Mouse (Mus musculus) testis, adult 2 months (tissue): ENCODE data around the gene Gm9821.

Experiments
- CTCF ChIP-seq: fragments of 200-500 bp; IDR thresholded peaks from 2 replicates; pipeline ENCODE4 v1.5.1; 2012; ENCODE audit warnings: low read depth, mild to moderate bottlenecking, inconsistent platforms, low read length, moderate library complexity; ENCODE audit not compliant: control insufficient read depth, insufficient read depth, insufficient replicate concordance
- POLR2A ChIP-seq: fragments of 200-500 bp; IDR thresholded peaks from 2 replicates; pipeline ENCODE4 v1.6.1; 2012; ENCODE audit warnings: low read depth, mild to moderate bottlenecking, inconsistent platforms, low read length, moderate library complexity; ENCODE audit not compliant: control insufficient read depth

GRCm38 (mm10) chr2:91900431-91900830 is 45.1 kb upstream of the Gm9821 start:
- TF ChIP-seq CTCF (no peak), POLR2A (no peak)
